Mouse (Mus musculus) CH12.LX (cell line): Measurements from ENCODE around the gene Ccdc172. TPM values are rescaled to one million over a fixed set of nuclear protein-coding genes. Genes with fewer than 3 reads are reported as not detected.

Experiments used
- DNase-seq: peaks from one replicate; pipeline ENCODE4 v3.0.0-alpha.2; 2013; ENCODE audit errors: extremely low read depth
- H3K27ac ChIP-seq: 2 replicates; pipeline ENCODE4 v1.5.1; 2012; ENCODE audit warnings: low read depth, mild to moderate bottlenecking, control low read depth, moderate library complexity; ENCODE audit not compliant: insufficient read depth
- H3K27me3 ChIP-seq: replicated peaks from 2 replicates; pipeline ENCODE3; 2012; ENCODE audit warnings: inconsistent platforms
- H3K36me3 ChIP-seq, 2 experiments: replicated peaks in 1 of 2; 2 replicates each; pipeline versions ENCODE3 to v1.6.1; 2012; ENCODE audit warnings: inconsistent platforms in 1 of 2, low read length in 1 of 2, mild to moderate bottlenecking in 1 of 2, mixed read lengths in 1 of 2, moderate library complexity in 1 of 2; ENCODE audit not compliant: control insufficient read depth in 1 of 2, insufficient read depth in 1 of 2
- H3K4me1 ChIP-seq, 2 experiments: 2 replicates each; pipeline ENCODE4 v1.6.1; 2012; ENCODE audit warnings: inconsistent platforms in 1 of 2, moderate library complexity in 1 of 2; ENCODE audit not compliant: insufficient read depth in 2 of 2, control insufficient read depth in 1 of 2
- H3K4me2 ChIP-seq: 2 replicates; pipeline ENCODE4 v1.6.1; 2012; ENCODE audit warnings: low read depth, mild to moderate bottlenecking, control low read depth; ENCODE audit not compliant: poor library complexity, insufficient read depth, severe bottlenecking
- H3K4me3 ChIP-seq, 3 experiments: fragments of 150-350 bp in 1 of 3; sonication (generic) in 1 of 3; replicated peaks in 1 of 3; 2 replicates each; pipeline versions ENCODE3 to v1.5.1; 2011 to 2012; ENCODE audit warnings: low read depth in 2 of 3, low read length in 2 of 3, mild to moderate bottlenecking in 2 of 3, moderate library complexity in 2 of 3, control low read depth in 1 of 3, improper control_type of control experiment in 1 of 3, inconsistent platforms in 1 of 3, mixed read lengths in 1 of 3; ENCODE audit not compliant: poor library complexity in 1 of 3
- H3K79me2 ChIP-seq: replicated peaks from 2 replicates; pipeline ENCODE4 v1.6.1; 2012; ENCODE audit warnings: mild to moderate bottlenecking, moderate library complexity; ENCODE audit not compliant: control insufficient read depth, poor library complexity, insufficient read depth, severe bottlenecking; ENCODE audit errors: extremely low read depth
- H3K9ac ChIP-seq: 2 replicates; pipeline ENCODE4 v1.6.1; 2012; ENCODE audit warnings: low read depth, mild to moderate bottlenecking, control low read depth, moderate library complexity; ENCODE audit not compliant: insufficient read depth
- H3K9me3 ChIP-seq: replicated peaks from 2 replicates; pipeline ENCODE3; 2012; ENCODE audit warnings: low read length, inconsistent platforms, mixed read lengths
- EP300 ChIP-seq: IDR thresholded peaks from 2 replicates; pipeline ENCODE4 v1.6.1; 2011; ENCODE audit warnings: low read length, improper control_type of control experiment
- ETS1 ChIP-seq: conservative IDR thresholded peaks from 2 replicates; pipeline ENCODE4 v1.6.1; 2012; ENCODE audit warnings: low read depth, mild to moderate bottlenecking, inconsistent platforms, low read length, improper control_type of control experiment, moderate library complexity
- KAT2A ChIP-seq: IDR thresholded peaks from 2 replicates; pipeline ENCODE4 v1.6.1; 2012; ENCODE audit warnings: low read length, improper control_type of control experiment, inconsistent platforms; ENCODE audit not compliant: insufficient replicate concordance
- MYC ChIP-seq: IDR thresholded peaks from 2 replicates; pipeline ENCODE4 v1.6.1; 2011; ENCODE audit warnings: low read depth, mild to moderate bottlenecking, improper control_type of control experiment, low read length
- SMC3 ChIP-seq: IDR thresholded peaks from 2 replicates; pipeline ENCODE4 v1.6.1; 2011; ENCODE audit warnings: low read depth, low read length, improper control_type of control experiment
- UBTF ChIP-seq: IDR thresholded peaks from 2 replicates; pipeline ENCODE4 v1.6.1; 2012; ENCODE audit warnings: low read depth, mild to moderate bottlenecking, inconsistent platforms, low read length, improper control_type of control experiment, moderate library complexity
- dilution Hi-C: fragments of 300-500 bp; cut with MboI; formaldehyde crosslinking; loops from 2 replicates; pipeline ENCODE4 v1.14.3; 2020; ENCODE audit warnings: low sequenced_read_pairs; ENCODE audit not compliant: extremely low pct_unique_long_range_greater_than_20kb, extremely low pct_ligation_motif_present
- in situ Hi-C: fragments of 300-500 bp; cut with MboI; formaldehyde crosslinking; loops from 3 replicates; pipeline ENCODE4 v1.14.3; 2019; ENCODE audit warnings: low sequenced_read_pairs, low pct_ligation_motif_present, low pct_unique_long_range_greater_than_20kb, mixed read lengths
- polyA plus RNA-seq: library from polyadenylated mRNA; unstranded; fragments of >175 nt; gene quantifications from 2 replicates; pipeline ENCODE4 v1.2.1, GENCODE M21; 2012; ENCODE audit warnings: low read depth; ENCODE audit not compliant: insufficient read length
- total RNA-seq, 2 experiments: library from RNA; depleted of rRNA; stranded (reverse); fragments of 300-350 nt in 1 of 2; fragments of >200 nt in 1 of 2; gene quantifications; 2 replicates each; pipeline ENCODE4 v1.2.3; 2012 to 2014

The Ccdc172 gene
- total and polyA plus RNA-seq, 3 experiments, result not detected

GRCm38 (mm10) chr19:58600381-58600780 is 88.6 kb downstream of the Ccdc172 start:
- DNase-seq, result no peak
- no peak overlapping the region for H3K4me3 ChIP-seq

More at GRCm38 (mm10) chr19:58600381-58600780, 88.6 kb downstream of the Ccdc172 start:
- in situ Hi-C loops (no loop called here), dilution Hi-C loops (no loop called here)
- Histone ChIP-seq H3K36me3 (no peaks in the 10 kb centered on the region), H3K27me3 (no peaks in the 10 kb centered on the region), H3K27ac (no peak overlapping the region), H3K4me1 (no peaks in the 10 kb centered on the region), H3K9ac (no peak overlapping the region), H3K4me2 (no peak overlapping the region), H3K79me2 (no peaks in the 10 kb centered on the region), H3K9me3 (peaks cover 10% of the 10 kb centered on the region)
- TF ChIP-seq SMC3 (no peak), MYC (no peak), ETS1 (no peak), EP300 (no peak), UBTF (no peak), KAT2A (no peak)

Other genes starting within 250 kb of the Ccdc172 start
- gene Gfra1, start 56.1 kb upstream of the Ccdc172 start, total RNA-seq (2012; rRNA removed), result not detected in 2 replicates
- gene Gfra1, start 56.1 kb upstream of the Ccdc172 start, total RNA-seq (2014; rRNA removed), result not detected in 2 replicates
- not detected in 2 replicates for gene Gfra1, start 56.1 kb upstream of the Ccdc172 start, polyA plus RNA-seq
- gene Pnlip, start 140.5 kb downstream of the Ccdc172 start, total RNA-seq (2012; rRNA removed), result 0.08 TPM in 1 of 2 replicates, not detected in the other
- 0.30 TPM in 1 of 2 replicates, not detected in the other for gene Pnlip, start 140.5 kb downstream of the Ccdc172 start, total RNA-seq (2014; rRNA removed)
- gene Pnlip, start 140.5 kb downstream of the Ccdc172 start, polyA plus RNA-seq, result not detected in 2 replicates
- not detected in 2 replicates for gene Pnliprp1, start 216.9 kb downstream of the Ccdc172 start, total RNA-seq (2012; rRNA removed)
- not detected in 2 replicates for gene Pnliprp1, start 216.9 kb downstream of the Ccdc172 start, total RNA-seq (2014; rRNA removed)
- gene Pnliprp1, start 216.9 kb downstream of the Ccdc172 start, polyA plus RNA-seq, result not detected in 2 replicates
- gene Pnliprp2, start 247.7 kb downstream of the Ccdc172 start, total RNA-seq (2012; rRNA removed), result 0.08 and 0.13 TPM in 2 replicates
- 0.30 and 0.38 TPM in 2 replicates for gene Pnliprp2, start 247.7 kb downstream of the Ccdc172 start, total RNA-seq (2014; rRNA removed)
- gene Pnliprp2, start 247.7 kb downstream of the Ccdc172 start, polyA plus RNA-seq, result 0.14 TPM in 1 of 2 replicates, not detected in the other